Mouse (Mus musculus) heart, adult 2 months (tissue): Measurements from ENCODE around the gene Swi5.

Experiments used
- CTCF ChIP-seq: fragments of 200-600 bp; IDR thresholded peaks from 2 replicates; pipeline ENCODE4 v1.8.1; 2022; ENCODE audit warnings: antibody characterized with exemption, mild to moderate bottlenecking, moderate library complexity
- EP300 ChIP-seq: fragments of 200-500 bp; IDR thresholded peaks from 2 replicates; pipeline ENCODE4 v1.6.1; 2011; ENCODE audit warnings: low read depth, low read length, control low read depth; ENCODE audit not compliant: insufficient read depth
- POLR2A ChIP-seq: fragments of 200-500 bp; IDR thresholded peaks from 2 replicates; pipeline ENCODE4 v1.6.1; 2011; ENCODE audit warnings: mild to moderate bottlenecking, low read depth, low read length, control low read depth; ENCODE audit not compliant: insufficient read depth

DNA sequence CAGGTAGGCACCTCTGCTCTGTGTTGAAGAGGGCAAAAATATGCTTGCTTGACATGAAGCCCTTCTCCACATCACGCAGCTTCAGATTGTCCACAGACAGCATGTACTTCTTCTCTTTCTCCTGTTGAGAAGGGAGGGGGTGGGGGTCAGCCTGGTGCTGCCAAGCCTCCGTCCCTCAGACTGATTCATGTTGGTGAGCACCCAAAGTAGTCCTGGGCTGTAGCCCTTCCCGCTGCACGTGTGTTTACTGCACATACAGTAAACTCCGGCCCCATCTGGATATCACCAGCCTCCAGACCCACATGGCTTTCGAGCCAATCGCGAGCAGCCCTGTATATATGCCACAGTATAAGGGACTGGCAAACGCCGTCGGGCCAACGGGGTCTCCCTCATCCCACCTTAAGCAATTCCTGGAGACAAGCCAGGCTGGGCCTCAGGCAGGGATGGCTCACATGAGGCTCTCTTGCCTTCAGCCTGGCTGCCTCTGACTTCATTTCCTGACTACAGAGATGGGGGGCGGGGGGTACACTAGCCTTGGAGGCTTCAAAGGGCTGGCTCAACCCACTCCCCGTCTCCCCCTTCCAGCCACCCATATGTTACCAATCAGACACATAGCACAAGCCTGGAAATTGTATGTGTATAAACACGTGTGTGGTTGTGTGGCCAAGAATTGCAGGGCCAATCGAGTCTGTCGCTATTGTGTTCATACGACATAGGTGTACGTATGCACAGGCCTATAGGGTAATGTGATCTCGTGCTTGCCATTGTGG lies 29.2 kb upstream of the Swi5 start:
- TF ChIP-seq CTCF (no peak), POLR2A (no peak), EP300 (no peak)
